Mouse (Mus musculus) layer of hippocampus, adult 11-12 months (tissue): Measurements from ENCODE around the gene Lhx2.

Experiments used
- DNase-seq: peaks from one replicate; pipeline ENCODE4 v3.0.0; 2022; ENCODE audit warnings: low spot score

The Lhx2 gene

GRCm38 (mm10) chr2:38359186-38359585 is 20.1 kb downstream of the Lhx2 start:
- DNase-seq: no peak

GRCm38 (mm10) chr2:38359811-38360210 is 20.7 kb downstream of the Lhx2 start:
- DNase-seq: no peak

GRCm38 (mm10) chr2:38366222-38366621 is 27.1 kb downstream of the Lhx2 start:
- no peak for DNase-seq

DNA sequence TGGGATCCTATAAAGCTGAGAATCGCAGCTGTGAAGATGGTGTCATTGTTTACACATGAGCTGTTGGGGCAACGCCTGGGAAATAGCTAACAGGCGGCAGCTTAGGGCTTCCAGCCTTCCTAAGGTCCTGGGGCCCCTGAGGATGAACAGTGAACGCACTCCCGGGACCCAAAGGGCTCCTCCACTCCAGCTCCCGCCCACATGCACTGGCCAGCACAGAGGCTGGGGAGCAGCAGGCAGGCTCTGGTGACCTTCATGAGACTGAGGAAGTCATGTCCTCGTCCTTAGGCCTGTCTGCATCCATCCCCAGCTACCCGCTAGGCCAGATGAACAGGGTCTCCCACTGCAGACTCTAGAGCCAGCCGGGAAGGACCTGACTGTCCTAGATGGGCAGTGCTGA is 27.9 kb downstream of the Lhx2 start:
- no peak for DNase-seq

- DNase-seq: no peak
Observed at GRCm38 (mm10) chr2:38367852-38368251, 28.8 kb downstream of the Lhx2 start.

DNA sequence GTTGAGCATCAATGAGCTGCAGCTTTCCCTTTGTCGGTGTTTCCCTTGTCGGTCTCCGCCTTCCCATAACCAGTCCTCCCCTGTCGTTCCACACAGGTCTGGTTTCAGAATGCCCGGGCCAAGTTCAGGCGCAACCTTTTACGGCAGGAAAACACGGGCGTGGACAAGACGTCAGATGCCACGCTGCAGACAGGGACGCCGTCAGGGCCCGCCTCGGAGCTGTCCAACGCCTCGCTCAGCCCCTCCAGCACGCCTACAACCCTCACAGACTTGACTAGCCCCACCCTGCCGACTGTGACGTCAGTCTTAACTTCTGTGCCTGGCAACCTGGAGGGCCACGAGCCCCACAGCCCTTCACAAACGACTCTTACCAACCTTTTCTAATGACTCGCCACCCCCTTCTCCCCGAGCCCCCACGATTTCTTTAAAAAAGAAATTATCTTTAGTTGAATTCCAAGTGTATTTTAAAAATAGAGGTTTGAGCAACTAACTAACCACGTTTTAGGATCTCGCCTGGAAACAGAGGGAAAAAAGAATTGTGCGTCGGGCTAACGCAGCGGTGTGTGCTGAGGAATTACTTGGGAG is 29.8 kb downstream of the Lhx2 start:
- no peak for DNase-seq

DNA sequence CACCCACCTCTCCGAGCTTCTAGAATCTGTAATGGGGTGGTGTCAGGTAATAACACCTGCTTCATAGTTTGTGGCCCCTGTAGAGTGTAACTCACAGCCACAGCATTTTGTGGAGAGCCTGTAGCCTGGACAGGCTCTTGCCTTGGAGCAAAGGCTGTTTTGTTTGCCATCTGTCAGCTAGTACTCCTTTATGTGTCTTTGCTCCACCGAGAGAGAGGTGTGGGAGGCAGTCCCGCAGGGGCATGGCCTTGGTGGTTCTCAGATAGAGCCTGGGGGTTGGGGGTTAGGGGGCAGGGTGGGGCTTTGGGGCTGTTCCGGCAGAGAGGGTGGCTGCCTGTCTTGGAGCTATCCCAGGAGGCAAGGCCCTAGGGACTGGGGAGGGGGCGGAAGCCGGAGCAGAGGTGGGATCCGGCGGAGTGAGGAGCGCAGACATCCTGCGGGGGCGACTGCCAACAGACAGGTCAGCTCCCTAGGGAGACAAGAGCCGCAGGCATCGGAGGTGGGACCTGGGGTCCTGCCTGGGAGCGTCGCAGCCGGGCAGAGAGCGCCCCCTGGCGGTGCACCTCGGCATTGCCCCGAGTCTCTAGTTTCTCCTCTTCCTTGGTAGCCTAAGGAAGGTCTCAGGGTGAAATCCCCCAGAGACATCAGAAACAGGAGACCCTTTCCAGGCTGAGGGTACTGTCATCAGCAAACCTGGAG is 36.7 kb downstream of the Lhx2 start:
- DNase-seq: peak; percentile 65

DNA sequence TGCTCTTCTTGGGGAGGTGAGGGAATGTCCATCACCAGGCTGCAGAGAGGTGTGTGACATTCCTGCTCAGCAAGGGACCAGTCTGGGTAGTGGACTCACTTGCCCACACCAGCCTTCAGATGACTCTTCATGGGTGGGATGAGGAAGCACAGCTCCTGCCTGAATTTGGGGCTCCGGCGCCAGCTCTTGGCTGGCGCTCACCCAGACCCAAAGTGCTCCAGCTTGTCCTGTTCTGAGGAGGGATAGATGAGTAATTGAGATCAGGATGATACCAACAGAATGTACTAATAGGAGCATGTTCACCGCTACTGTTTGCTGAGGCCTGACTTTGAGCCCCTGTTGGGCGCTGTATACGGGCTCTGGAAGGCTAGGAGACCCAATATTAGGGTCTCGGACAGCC is 38.2 kb downstream of the Lhx2 start:
- no peak for DNase-seq

GRCm38 (mm10) chr2:38378346-38378745 is 39.3 kb downstream of the Lhx2 start:
- DNase-seq: no peak

DNA sequence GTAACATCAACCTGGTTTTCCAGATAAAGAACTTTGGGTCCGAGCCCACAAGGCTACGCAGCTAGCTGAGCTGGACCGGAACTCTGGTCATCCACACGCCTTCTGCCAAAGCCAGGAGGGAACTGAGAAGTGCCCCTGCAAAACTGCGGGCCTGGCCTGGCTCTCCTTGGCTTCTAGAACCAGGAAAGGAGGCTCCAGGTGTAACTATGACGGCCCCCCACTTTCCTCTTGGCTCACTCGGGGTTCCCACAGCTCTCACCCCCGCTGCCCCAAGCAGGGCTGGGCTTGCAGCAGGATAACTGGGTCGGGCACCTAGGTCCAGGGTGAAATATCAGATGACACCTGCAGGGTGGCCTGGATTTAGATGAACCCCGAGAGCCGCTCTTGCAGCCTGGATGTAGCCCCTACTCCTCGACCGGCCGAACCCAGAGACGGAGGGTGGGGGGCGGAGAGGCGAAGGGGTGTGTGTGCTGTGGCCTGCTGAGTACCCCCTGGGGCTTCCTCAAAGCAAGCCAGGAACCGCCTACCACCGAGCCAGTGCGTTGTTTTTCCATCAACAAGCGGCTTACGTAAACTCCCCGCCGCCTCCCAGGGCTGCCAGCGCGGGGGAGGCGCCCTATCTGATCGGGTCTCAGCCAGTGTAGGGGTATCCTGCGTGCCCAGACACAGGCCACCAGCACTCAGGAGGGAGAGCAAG is 39.9 kb downstream of the Lhx2 start:
- DNase-seq: no peak

GRCm38 (mm10) chr2:38379546-38379870 is 40.4 kb downstream of the Lhx2 start:
- no peak for DNase-seq

DNA sequence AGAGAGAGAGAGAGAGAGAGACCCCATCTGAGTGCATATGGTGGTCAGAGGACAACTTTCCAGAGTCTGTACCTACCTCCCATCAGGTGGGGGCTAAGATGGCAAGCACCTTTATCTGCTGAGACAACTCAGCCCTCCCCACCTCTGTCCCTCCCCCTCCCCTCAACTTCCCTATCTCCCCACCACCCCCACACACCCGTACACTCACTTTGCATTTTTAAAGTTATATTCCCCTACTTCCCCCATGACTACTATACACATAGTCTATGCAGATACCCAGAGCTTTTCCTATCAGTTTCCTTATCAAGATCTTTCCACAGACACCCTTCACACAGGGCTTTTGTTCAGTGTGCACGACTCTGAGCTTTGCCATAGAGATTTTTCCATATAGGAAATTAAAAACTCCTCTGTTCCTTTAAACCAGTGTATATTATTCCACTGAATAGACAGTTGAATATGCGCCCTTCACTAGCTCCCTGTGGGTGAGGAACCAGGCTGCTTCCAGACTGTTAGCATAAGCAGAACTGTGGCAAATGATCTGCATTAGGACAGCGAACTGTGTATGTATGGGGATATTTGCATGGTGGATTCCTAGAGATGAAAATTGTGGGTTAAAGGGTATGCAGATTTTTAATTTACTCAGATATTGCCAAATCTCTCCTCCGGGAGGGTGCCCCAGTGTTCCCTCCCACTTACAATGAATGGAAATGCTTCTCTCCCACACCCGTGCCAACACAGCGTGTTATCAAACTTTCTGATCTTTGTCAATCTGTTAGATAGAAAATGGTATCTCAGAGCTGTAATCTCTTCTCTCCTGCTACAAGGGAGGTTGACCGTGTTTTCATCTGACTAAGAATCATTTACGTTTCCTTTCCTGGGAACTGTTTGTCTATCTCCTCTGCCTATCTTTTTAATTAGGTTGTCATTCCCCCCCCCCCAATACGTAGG is 41.3 kb downstream of the Lhx2 start:
- DNase-seq: no peak

- DNase-seq: no peak
Observed at GRCm38 (mm10) chr2:38387568-38388262, 48.6 kb downstream of the Lhx2 start.

DNA sequence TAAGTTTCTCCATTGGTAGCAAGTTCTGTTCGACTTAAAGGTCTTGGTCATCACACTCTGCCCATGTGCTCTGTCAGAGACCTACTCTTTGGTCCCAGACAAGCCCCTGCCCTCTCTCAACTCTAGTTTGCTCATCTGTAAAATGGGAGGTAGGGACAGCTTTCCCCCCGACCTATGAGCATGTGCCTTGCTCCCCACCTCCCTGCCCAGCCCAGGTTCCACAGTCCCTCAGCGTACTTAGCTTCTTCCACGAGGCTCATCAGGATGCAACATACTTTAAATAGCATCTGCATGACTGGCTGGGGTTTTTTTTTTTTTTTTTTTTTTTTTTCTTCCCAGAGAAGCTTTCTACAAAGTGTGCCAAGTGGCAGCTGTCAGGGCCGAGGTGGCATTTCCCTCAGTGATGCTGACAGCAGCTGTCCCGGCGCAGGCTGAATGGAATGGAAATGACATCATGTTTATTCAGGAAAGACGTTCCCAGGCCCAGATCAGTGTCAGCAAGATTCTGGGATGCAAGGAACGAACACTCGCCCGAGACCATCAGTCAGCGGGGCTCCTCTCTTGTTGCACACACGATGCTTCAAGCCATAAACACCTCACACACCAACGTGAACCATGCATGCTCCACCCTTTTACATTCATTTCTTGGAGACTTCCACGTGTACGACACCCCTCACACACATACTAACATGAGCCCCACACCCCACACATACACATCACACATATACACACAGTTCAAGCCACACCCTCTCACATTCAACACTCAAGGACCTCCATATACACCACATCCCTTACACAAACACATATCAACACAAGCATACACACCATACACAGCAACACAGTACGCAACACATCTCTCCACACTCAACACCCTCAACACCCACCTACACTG is 56.1 kb downstream of the Lhx2 start:
- DNase-seq: peak; percentile 54

GRCm38 (mm10) chr2:38395869-38396236 is 56.8 kb downstream of the Lhx2 start:
- no peak for DNase-seq

DNA sequence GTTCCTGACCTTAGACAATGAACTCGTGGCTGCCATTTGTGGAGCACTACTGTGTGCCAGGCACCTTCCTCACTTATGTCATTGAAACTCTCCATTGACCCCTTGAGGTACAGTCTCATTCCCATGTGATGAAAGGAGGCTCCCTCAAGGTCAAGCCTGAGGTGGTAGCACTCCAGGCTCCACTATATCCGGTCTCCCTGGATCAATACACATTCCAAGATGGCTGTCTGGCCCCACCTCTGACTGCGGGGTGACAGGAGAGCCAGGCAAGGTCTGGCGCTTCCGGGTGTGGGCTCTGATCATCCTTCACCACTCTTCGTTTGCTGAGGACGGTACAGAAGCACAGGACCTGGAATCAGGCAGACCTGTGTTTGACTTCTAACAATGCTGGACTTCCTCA is 58.2 kb downstream of the Lhx2 start:
- DNase-seq: no peak

DNA sequence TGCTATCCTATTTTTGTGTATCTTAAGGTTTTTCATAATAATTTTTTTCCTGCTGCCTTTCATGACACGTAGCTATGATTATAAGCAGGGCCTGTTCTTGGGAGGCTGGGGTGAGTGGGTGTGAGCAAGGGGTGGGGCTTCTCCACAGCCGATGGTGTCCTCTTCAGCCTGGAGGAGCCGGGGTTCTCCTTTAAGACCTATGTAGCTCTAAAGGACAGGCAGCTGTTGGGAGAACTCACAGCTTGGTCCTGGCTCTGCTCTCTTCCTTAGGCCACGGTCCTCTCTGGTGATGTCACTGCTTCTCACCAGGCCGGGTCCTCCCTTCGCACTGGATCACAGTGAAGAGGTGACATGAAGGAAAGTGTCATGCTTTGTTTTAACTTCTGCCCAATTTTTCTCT is 58.8 kb downstream of the Lhx2 start:
- no peak for DNase-seq

DNA sequence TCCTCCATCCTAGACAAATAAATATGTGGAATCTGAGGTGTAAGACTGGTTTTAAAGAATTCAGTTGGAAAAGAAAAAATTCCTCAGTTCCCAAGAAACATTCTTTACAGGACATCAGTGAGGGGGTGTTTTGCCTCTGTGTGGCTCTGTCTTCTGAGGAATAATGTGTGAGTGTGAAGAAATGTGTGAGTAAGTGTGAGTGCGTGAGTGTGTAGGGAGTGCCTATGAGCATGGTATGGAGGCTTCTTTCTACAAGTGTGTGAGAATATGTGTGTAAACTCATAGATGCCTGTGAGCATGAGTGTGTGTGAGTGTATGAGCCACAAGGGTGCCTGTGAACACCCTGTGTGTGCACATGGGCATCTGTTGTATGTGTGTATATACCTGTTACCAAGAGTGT is 63.5 kb downstream of the Lhx2 start:
- DNase-seq: no peak

GRCm38 (mm10) chr2:38403231-38403630 is 64.2 kb downstream of the Lhx2 start:
- DNase-seq: peak; percentile 70

GRCm38 (mm10) chr2:38404007-38404596 is 65.0 kb downstream of the Lhx2 start:
- no peak for DNase-seq

GRCm38 (mm10) chr2:38405356-38405755 is 66.3 kb downstream of the Lhx2 start:
- DNase-seq: no peak
